Mouse (Mus musculus) heart, embryonic 10.5 days (tissue): ENCODE results near the gene Tspan11. TPM values are rescaled to one million over a fixed set of nuclear protein-coding genes. Genes with fewer than 3 reads are reported as not detected.
A peak's percentile ranks its signal among the peaks of the same experiment; 100 is the strongest.

ENCODE experiments used
- DNase-seq: peaks from one replicate; pipeline ENCODE4 v3.0.0-alpha.2; 2017; ENCODE audit warnings: low spot score
- H3K27ac ChIP-seq: fragments of 300-500 bp; sonication (generic); 2 replicates; pipeline ENCODE4 v1.5.1; 2016; ENCODE audit warnings: mild to moderate bottlenecking
- H3K27me3 ChIP-seq: fragments of 300-500 bp; sonication (generic); 2 replicates; pipeline ENCODE4 v1.6.1; 2016; ENCODE audit warnings: mild to moderate bottlenecking; ENCODE audit not compliant: poor library complexity, insufficient read depth, severe bottlenecking
- H3K36me3 ChIP-seq: fragments of 300-500 bp; sonication (generic); 2 replicates; pipeline ENCODE4 v1.6.1; 2016; ENCODE audit warnings: mild to moderate bottlenecking, moderate library complexity
- H3K4me1 ChIP-seq: fragments of 300-500 bp; sonication (generic); 2 replicates; pipeline ENCODE4 v1.6.1; 2016; ENCODE audit warnings: mild to moderate bottlenecking
- H3K4me3 ChIP-seq: fragments of 300-500 bp; sonication (generic); 2 replicates; pipeline ENCODE4 v1.5.1; 2016; ENCODE audit warnings: mild to moderate bottlenecking, moderate library complexity
- H3K9me3 ChIP-seq: fragments of 300-500 bp; sonication (generic); 2 replicates; pipeline ENCODE4 v1.6.1; 2016; ENCODE audit warnings: mild to moderate bottlenecking, moderate library complexity
- WGBS: fragments of 180-500 bp; shearing (Covaris S2); methylation state at CpG from one replicate; pipeline ENCODE4 v1.1.7; 2016; 5-methylcytosine and 5-hydroxymethylcytosine counted together
- polyA plus RNA-seq: library from polyadenylated mRNA; unstranded; fragments of >200 nt; fragmentation: Nextera tagmentation; extraction: Ambion mirVana; gene quantifications from 2 replicates; pipeline ENCODE4 v1.2.1, GENCODE M21; 2016

Tspan11 gene
- polyA plus RNA-seq, 1 experiment from 2014 or later: 1.8 TPM

DNA sequence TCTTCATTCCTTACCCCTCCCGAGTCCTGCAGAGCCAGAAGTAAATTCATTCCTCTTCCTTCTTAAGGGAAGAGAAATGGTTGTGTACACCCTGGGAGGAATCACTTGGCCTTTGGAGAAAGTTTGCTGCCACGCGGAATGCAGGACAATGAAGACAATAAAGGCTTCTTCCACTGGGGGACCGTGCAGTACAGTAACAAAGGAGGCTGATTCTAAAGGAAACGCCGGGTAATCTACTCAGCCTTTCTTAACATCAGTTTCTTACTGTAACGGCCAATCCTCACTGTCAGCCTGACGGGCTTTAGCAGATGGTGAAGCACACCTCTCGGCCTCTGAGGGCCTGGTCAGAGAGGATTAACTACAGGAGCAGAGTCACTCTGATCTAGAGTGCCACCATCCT lies 25.4 kb upstream of the Tspan11 start:
- Histone ChIP-seq H3K4me3 (no peak overlapping the region), H3K27ac (no peak overlapping the region), H3K27me3 (no peaks in the 10 kb centered on the region), H3K36me3 (no peaks in the 10 kb centered on the region), H3K9me3 (no peaks in the 10 kb centered on the region), H3K4me1 (no peaks in the 10 kb centered on the region)
- 70% methylated on average over 9 of the region's 9 CpGs for WGBS
- no peak for DNase-seq

DNA sequence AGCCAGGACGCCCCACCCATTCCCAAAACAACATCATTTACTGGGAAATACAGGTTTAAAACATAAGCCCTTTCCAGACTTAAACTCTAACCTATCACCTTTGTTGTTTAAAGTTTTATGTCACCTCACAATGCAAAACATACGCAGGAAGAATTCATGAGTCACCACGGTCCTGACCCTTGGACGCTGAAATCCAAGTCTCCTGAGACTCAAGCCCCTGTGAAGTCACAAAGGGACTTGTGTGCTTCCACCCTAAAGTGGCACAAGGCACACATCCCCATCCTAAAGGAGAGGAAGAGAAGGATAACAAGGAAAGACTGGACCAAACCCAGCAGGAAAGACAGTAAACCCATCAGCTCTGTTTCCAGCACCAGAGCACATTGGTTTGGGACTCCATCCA lies 22.0 kb upstream of the Tspan11 start:
- Histone ChIP-seq H3K4me3 (no peak overlapping the region), H3K4me1 (no peaks in the 10 kb centered on the region), H3K36me3 (no peaks in the 10 kb centered on the region), H3K27ac (no peak overlapping the region), H3K9me3 (no peaks in the 10 kb centered on the region), H3K27me3 (no peaks in the 10 kb centered on the region)
- DNase-seq: no peak
- 81% methylated on average over 4 of the region's 4 CpGs for WGBS

DNA sequence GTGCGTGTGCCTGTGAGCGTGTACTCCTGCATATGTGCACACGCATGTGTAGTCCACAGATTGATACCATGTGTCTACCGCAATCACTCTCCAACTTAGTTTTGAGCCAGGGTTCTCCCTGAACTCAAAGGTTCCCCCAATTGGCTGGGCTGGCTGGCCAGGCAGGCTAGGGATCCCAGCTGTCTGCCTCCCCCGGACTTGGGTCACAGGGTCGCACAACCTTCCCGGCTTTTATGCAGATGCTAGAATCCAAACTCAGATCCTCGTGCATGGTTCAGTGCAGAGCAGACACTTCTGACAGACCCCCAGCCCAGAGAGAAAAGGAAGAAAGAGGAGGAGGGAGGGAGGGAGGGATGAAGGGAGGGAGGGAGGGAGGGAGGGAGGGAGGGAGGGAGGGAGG lies 18.8 kb upstream of the Tspan11 start:
- Histone ChIP-seq H3K27ac (no peak overlapping the region), H3K4me1 (no peaks in the 10 kb centered on the region), H3K27me3 (no peaks in the 10 kb centered on the region), H3K4me3 (no peak overlapping the region), H3K9me3 (no peaks in the 10 kb centered on the region), H3K36me3 (no peaks in the 10 kb centered on the region)
- DNase-seq: no peak
- WGBS: 83% methylated on average over 8 of the region's 8 CpGs

DNA sequence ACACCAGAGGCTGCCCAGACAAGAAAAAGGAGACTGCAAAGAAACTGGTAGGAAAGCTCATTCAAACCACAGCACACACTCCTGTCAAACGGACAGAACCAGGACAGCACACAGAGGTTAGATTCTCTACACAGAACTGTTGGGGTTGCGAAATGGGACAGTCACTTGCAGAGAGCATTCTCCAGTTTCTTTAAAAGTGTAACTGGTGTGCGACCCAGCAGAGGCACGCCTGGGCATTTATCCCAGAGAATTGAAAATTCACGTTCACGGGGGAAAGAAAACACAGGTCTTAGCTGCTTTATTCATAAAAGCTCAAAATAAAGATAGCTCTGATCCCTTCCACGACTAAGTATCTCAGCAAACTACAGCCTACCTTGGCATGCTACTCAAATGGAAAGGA lies 18.3 kb upstream of the Tspan11 start:
- H3K27ac ChIP-seq: no peak overlapping the region
- no peak overlapping the region for H3K4me3 ChIP-seq
- H3K36me3 ChIP-seq: no peaks in the 10 kb centered on the region
- no peak for DNase-seq
- no peaks in the 10 kb centered on the region for H3K9me3 ChIP-seq
- H3K27me3 ChIP-seq: no peaks in the 10 kb centered on the region
- 87% methylated on average over 7 of the region's 7 CpGs for WGBS
- no peaks in the 10 kb centered on the region for H3K4me1 ChIP-seq

DNA sequence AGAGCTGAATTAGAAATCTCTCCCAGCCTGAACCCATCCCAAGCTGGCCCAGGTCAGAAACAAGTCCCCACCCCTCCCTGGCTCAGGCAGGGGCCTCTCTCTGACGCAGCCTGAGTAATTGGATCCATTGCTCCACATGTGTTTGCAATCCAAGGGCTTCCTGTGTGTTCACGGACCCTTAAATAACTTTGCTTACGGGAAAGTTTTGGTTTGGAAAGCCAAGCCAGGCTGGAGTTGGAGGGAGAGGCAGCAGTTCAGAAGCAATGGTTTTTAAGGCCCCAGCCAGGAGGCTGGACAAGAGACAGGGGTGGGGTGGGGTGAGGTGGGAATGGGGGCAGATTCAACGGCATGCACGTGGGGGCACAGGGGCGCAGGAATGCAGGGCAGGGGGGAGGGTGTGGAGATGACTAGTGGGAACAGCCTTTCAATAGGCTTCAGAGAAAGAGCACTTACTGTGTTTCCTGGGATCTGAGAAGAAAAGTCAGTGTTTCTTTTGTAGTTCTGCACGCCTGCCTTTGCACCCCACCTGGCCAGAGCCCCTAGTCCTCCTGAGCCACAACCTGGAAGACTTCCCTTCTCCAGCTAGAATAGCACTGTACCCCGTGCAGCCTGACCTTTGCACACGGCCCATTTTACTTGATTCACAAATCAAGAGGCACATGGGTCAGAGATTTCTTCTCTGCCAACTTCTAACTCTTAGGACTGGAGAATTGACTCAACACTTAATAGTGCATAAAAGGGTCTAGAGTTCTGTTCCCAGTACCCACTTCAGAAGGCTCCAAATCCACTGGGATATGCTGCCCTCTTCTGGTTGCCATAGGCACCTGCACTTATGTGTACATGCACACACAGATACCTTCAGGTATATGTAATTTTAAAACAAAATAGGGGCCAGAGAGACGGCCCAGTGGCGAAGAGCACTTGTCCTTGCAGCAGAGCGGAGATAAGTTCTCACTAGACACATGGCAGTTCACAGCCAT lies 16.8 kb upstream of the Tspan11 start:
- no peak for DNase-seq
- Histone ChIP-seq H3K4me1 (no peaks in the 10 kb centered on the region; the same call in 1 of the 2 replicates), H3K9me3 (no peaks in the 10 kb centered on the region), H3K36me3 (no peaks in the 10 kb centered on the region), H3K27ac (no peak overlapping the region), H3K4me3 (no peak overlapping the region), H3K27me3 (no peaks in the 10 kb centered on the region; the same call in 1 of the 2 replicates)
- WGBS: 70% methylated on average over 12 of the region's 12 CpGs

GRCm38 (mm10) chr6:127871436-127871835 lies 16.0 kb upstream of the Tspan11 start:
- Histone ChIP-seq H3K4me1 (peaks cover 7% of the 10 kb centered on the region), H3K9me3 (no peaks in the 10 kb centered on the region), H3K4me3 (no peak overlapping the region), H3K27me3 (no peaks in the 10 kb centered on the region; the same call in 1 of the 2 replicates), H3K27ac (no peak overlapping the region), H3K36me3 (no peaks in the 10 kb centered on the region)
- DNase-seq: no peak
- WGBS: 84% methylated on average over 6 of the region's 6 CpGs

GRCm38 (mm10) chr6:127872581-127872980 lies 14.8 kb upstream of the Tspan11 start:
- no peak for DNase-seq
- Histone ChIP-seq H3K36me3 (no peaks in the 10 kb centered on the region), H3K9me3 (no peaks in the 10 kb centered on the region), H3K27me3 (no peaks in the 10 kb centered on the region; the same call in 1 of the 2 replicates), H3K4me3 (no peak overlapping the region), H3K27ac (no peak overlapping the region), H3K4me1 (peaks cover 18% of the 10 kb centered on the region)
- 90% methylated on average over 8 of the region's 8 CpGs for WGBS

GRCm38 (mm10) chr6:127875883-127876282 lies 11.5 kb upstream of the Tspan11 start:
- no peak for DNase-seq
- Histone ChIP-seq H3K36me3 (no peaks in the 10 kb centered on the region), H3K4me3 (no peak overlapping the region), H3K4me1 (peaks cover 21% of the 10 kb centered on the region), H3K27me3 (no peaks in the 10 kb centered on the region; the same call in 1 of the 2 replicates), H3K9me3 (no peaks in the 10 kb centered on the region), H3K27ac (no peak overlapping the region)
- 66% methylated on average over 11 of the region's 11 CpGs for WGBS

DNA sequence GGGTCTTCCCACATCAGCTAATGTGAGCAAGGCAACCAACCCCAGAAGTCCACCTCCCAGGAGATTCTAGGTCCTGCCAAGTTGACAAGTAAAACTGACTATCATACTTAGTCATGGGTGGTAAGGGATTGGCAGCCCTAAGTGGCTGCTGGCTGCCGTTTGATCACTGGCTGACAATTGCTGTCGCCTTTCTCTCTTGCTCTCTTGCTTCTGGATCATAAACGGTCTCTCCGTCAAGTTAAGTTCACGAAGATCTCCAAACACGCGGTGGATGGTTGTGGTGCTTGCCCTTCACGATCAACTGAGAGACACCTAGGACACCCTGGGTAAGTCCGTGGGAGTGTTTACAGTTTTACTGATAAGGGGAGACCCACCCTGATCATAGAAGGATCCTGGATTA lies 11.0 kb upstream of the Tspan11 start:
- Histone ChIP-seq H3K36me3 (no peaks in the 10 kb centered on the region), H3K27ac (0 out of 2 replicates have a peak overlapping the region, but pooled peaks have one; percentile 11), H3K4me1 (peaks cover 21% of the 10 kb centered on the region), H3K4me3 (no peak overlapping the region), H3K9me3 (no peaks in the 10 kb centered on the region), H3K27me3 (no peaks in the 10 kb centered on the region; the same call in 1 of the 2 replicates)
- WGBS: 65% methylated on average over 9 of the region's 9 CpGs
- no peak for DNase-seq

GRCm38 (mm10) chr6:127877026-127877425 lies 10.4 kb upstream of the Tspan11 start:
- H3K4me1 ChIP-seq: peaks cover 21% of the 10 kb centered on the region
- no peaks in the 10 kb centered on the region for H3K9me3 ChIP-seq
- peak overlapping the region; percentile 32; the same call in 1 of the 2 replicates for H3K27ac ChIP-seq
- no peak overlapping the region for H3K4me3 ChIP-seq
- no peaks in the 10 kb centered on the region for H3K36me3 ChIP-seq
- no peaks in the 10 kb centered on the region; the same call in 1 of the 2 replicates for H3K27me3 ChIP-seq
- DNase-seq: no peak
- 66% methylated on average over 12 of the region's 12 CpGs for WGBS

DNA sequence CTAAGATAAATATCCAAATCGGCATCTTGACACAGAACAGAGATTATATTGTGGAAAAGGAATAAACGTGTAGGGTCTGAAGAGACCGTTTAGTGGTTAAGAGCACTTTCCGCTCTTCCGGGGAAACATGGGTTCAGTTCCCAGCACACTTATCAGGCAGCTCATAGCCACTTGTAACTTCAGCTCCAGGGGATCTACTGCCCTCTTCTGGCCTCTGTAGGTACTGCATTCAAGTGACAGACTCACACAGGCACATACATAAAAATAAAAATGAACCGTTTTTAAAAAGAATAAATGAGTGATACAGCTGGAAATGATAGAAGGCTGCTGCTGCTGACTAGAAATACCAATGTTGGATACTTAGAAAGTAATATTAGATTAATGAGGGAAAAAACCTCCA lies 7.9 kb upstream of the Tspan11 start:
- no peak for DNase-seq
- 87% methylated on average over 6 of the region's 6 CpGs for WGBS
- peaks cover 21% of the 10 kb centered on the region for H3K4me1 ChIP-seq

GRCm38 (mm10) chr6:127886916-127887315 lies 473 bp upstream of the Tspan11 start:
- Histone ChIP-seq H3K4me3 (peak overlapping the region; percentile 66), H3K4me1 (peaks cover 25% of the 10 kb centered on the region), H3K27me3 (peaks cover 31% of the 10 kb centered on the region), H3K9me3 (no peaks in the 10 kb centered on the region), H3K27ac (peak overlapping the region; percentile 82; the same call in 1 of the 2 replicates), H3K36me3 (no peaks in the 10 kb centered on the region)
- 12% methylated on average over 7 of the region's 7 CpGs for WGBS
- no peak for DNase-seq

More for the DNA sequence above, 7.9 kb upstream of the Tspan11 start:
- H3K27me3 ChIP-seq: no peaks in the 10 kb centered on the region; the same call in 1 of the 2 replicates
- no peaks in the 10 kb centered on the region for H3K36me3 ChIP-seq
- H3K27ac ChIP-seq: no peak overlapping the region
- no peak overlapping the region for H3K4me3 ChIP-seq
- no peaks in the 10 kb centered on the region for H3K9me3 ChIP-seq

- H3K27me3 ChIP-seq: peaks cover 33% of the 10 kb centered on the region
- DNase-seq: no peak
- 77% methylated on average over 3 of the region's 3 CpGs for WGBS
- no peaks in the 10 kb centered on the region for H3K9me3 ChIP-seq
- peaks cover 31% of the 10 kb centered on the region for H3K4me1 ChIP-seq
- H3K27ac ChIP-seq: no peak overlapping the region
- H3K36me3 ChIP-seq: no peaks in the 10 kb centered on the region
- no peak overlapping the region for H3K4me3 ChIP-seq
Measured at GRCm38 (mm10) chr6:127888581-127888980, 1.2 kb downstream of the Tspan11 start.
